Mouse (Mus musculus): Measurements from ENCODE around the gene Ccdc3. TPM values are rescaled to one million over a fixed set of nuclear protein-coding genes. Genes with fewer than 3 reads are reported as not detected.

Gene Ccdc3
- polyA plus RNA-seq, 1 experiment from 2014 or later, result 1.8 TPM

DNA sequence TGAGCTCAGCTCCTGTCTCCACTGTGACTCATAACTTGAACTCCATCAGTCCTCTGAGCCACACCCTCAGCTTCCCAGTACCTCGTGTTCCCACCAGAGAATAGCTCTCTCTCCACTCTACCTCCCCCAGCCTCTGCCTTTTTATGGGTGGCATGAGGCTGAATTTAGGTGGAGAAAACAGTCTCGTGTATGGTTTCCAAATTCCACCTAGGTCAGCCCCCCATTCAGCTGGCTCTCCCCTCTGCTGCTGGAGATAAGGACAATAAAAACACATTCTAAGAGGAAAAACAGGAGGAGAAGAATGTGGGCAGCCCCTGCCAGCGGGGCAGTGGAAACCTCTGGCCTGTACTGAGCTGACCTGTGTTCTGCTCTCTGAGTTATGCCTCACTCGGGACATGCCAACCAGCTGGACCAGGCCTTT, 28.4 kb downstream of the Ccdc3 start:
- H3K27me3 ChIP-seq (ENCODE audit: poor library complexity, severe bottlenecking), result no peaks in the 10 kb centered on the region
- no peak overlapping the region for H3K4me3 ChIP-seq
- H3K36me3 ChIP-seq (replicated peaks), result no peaks in the 10 kb centered on the region
- WGBS, result 78% methylated on average over 4 of the region's 4 CpGs
- H3K4me1 ChIP-seq, result no peaks in the 10 kb centered on the region
- DNase-seq (ENCODE audit: extremely low spot score, low spot score), result no peak
- no peaks in the 10 kb centered on the region for H3K9me3 ChIP-seq
- H3K27ac ChIP-seq, result no peak overlapping the region

DNA sequence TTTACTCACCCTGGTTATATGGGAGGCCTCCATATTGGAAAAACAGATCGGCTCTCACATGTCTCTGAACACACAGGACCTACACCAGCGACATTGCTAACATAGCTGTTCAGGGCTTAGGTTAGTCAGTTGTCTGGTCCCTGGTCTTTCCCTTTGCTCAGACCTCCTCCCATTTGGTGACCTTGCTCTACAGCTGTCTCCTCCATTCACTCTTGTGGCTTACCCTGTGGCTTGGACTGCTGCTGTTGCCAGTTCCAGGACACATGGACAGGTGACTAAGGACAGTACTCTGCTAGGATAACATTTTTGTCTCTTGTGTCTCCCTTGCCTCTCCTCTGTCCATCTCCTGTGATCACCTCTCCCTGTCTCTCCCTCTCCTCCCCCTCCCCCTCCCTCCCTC, 29.2 kb downstream of the Ccdc3 start:
- DNase-seq (ENCODE audit: extremely low spot score, low spot score), result no peak
- H3K27me3 ChIP-seq (ENCODE audit: poor library complexity, severe bottlenecking), result no peaks in the 10 kb centered on the region
- no peaks in the 10 kb centered on the region for H3K36me3 ChIP-seq (replicated peaks)
- no peaks in the 10 kb centered on the region for H3K9me3 ChIP-seq
- H3K27ac ChIP-seq, result no peak overlapping the region
- WGBS, result 90% methylated on average over 2 of the region's 2 CpGs
- no peak overlapping the region for H3K4me3 ChIP-seq
- H3K4me1 ChIP-seq, result no peaks in the 10 kb centered on the region

DNA sequence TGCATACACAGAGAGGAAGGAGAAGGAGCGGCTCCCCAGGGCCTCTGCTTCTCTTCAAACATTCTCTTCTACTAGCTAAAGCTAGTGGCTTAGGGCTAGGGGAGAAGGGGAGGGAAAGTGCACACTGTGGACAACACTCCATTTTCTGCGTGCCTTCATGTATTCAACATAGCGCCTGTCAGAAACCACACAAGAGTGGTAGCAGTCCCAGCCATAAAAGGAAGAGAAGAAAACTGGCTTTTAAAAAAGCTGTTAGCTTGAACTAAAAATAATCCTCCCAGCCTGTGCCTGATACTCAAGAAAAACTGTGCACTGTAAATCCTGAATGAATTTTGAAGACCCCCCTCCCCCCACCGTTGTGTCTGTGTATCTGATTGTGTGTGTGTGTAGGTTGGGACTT, 33.2 kb downstream of the Ccdc3 start:
- DNase-seq (ENCODE audit: extremely low spot score, low spot score), result no peak
- Histone ChIP-seq H3K27ac (no peak overlapping the region), H3K4me3 (no peak overlapping the region), H3K27me3 (ENCODE audit: poor library complexity, severe bottlenecking) (no peaks in the 10 kb centered on the region), H3K4me1 (no peaks in the 10 kb centered on the region), H3K9me3 (no peaks in the 10 kb centered on the region), H3K36me3 (replicated peaks) (no peaks in the 10 kb centered on the region)
- WGBS, result 87% methylated on average over 4 of the region's 4 CpGs

DNA sequence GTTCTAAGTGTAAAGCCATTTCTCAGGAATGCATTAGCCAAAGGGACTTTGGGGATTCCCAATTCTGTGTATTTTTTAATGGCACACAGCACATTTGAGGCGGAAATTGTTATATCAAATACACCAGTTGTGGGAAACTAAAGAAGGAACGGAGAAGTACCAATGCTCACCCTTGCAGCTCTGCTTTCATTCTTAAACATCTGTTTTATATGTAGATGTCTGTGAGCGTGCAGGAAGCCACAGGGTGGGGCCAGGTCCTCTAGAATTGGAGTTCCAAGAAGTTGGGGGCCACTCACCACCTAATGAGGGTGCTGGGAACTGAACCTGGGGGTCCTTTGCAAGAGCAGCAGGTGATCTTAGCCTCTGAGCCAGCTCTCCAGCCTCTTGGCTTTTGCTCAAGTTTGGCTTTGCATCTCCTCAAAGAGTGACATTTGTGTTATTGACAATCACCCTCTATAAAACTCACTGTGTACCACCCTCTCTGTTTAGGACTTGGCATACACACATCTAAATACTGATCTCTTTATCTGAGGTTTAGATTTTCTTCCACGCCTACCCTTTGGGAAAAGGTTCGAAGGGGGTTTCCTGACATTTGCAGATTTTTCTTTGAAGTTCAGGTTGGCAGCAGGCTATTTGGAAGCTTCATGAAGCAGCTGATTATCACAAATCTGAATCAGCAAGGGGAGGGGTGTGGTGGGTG, 33.9 kb downstream of the Ccdc3 start:
- Histone ChIP-seq H3K4me3 (no peak overlapping the region), H3K9me3 (no peaks in the 10 kb centered on the region), H3K36me3 (replicated peaks) (no peaks in the 10 kb centered on the region), H3K27ac (no peak overlapping the region), H3K27me3 (ENCODE audit: poor library complexity, severe bottlenecking) (no peaks in the 10 kb centered on the region), H3K4me1 (no peaks in the 10 kb centered on the region)
- no peak for DNase-seq (ENCODE audit: extremely low spot score, low spot score)
- 75% methylated on average over 5 of the region's 5 CpGs for WGBS

DNA sequence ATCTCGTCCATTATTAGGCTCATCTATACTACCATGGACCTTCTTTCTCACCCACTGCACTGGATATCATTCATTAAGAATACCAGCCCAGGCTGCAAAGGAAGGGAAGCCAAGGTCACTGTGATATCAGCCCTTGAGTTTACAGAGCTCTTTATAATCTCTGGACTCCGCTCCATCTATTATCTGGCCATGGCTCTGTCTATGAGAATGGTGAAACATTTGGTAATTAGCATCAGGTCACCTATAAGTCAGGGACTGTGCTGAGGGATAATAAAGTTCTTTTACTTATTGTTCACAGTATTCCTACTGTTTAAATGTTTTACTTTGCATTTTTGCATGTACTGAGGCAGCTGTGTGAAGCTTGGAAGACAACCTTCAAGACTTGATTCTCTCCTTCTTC, 35.2 kb downstream of the Ccdc3 start:
- Histone ChIP-seq H3K27me3 (ENCODE audit: poor library complexity, severe bottlenecking) (no peaks in the 10 kb centered on the region), H3K4me3 (no peak overlapping the region), H3K27ac (no peak overlapping the region), H3K36me3 (replicated peaks) (no peaks in the 10 kb centered on the region), H3K9me3 (no peaks in the 10 kb centered on the region), H3K4me1 (no peaks in the 10 kb centered on the region)
- no peak for DNase-seq (ENCODE audit: extremely low spot score, low spot score)
- 93% methylated on average over 2 of the region's 2 CpGs for WGBS

DNA sequence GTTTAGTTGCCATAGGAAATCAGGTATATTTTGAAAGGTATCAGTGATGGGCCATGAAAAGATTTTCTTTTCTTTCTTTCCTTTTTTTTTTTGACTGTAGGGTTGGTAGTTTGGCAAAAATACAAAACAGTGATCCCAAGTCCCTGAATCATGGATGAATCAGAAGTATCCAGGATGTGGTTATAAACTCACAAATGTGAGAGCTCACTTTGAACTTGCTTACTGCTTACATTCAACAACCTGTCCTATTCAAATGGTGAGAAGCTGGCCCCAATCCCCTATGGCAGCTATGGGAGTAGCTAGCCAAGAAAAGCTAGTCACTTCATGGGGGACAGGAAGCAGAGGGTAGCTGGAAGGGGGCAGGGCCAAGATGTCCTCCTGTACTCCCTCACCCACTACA, 37.1 kb downstream of the Ccdc3 start:
- Histone ChIP-seq H3K36me3 (replicated peaks) (no peaks in the 10 kb centered on the region), H3K4me3 (no peak overlapping the region), H3K27ac (no peak overlapping the region), H3K27me3 (ENCODE audit: poor library complexity, severe bottlenecking) (no peaks in the 10 kb centered on the region), H3K4me1 (peaks cover 2% of the 10 kb centered on the region), H3K9me3 (no peaks in the 10 kb centered on the region)
- no peak for DNase-seq (ENCODE audit: extremely low spot score, low spot score)

DNA sequence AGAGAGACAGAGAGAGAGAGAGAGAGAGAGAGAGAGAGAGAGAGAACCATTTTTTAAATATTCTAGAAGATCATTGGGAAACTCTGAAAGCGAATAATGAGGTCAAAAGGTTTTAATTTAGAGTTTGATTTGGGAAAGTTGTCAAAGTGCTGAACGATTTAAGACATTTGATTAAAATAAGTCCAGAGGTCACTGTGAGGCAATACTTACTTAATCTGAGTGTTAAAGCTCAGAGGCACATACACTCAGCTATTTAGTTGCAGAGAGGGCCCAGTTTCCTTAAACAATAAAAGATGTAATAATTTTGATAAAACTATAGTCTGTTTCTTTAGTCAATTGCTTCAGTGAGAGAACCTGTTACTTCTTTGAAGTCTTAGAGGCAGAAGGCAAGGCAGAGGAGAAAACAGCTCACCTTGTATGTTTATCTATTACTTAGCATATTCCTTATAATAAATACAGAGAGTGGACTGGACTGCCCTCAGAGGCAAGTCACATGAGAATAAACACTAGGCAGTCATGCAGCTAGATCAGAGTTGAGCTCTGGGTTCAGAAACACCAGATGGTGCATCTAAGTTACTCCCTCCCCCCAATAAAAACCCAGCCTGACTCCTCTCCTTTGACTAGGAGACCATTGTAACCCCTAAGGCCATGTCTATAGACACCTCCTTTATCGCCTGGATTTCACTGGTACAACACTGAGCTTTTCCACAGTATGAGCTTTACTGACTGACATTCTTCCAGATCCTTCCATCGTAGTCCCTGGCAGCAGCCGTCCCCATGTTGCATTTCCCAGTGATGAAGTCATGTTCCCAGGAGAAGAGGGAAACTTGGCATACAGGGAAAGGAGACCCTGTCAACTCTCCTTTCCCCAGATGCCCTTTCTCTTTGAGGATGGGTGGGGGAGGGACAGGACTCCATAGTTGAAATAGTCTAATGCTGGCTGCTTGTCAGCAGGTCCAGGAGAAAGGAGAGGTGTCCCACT, 44.2 kb downstream of the Ccdc3 start:
- no peak overlapping the region for H3K27ac ChIP-seq
- no peaks in the 10 kb centered on the region for H3K27me3 ChIP-seq (ENCODE audit: poor library complexity, severe bottlenecking)
- no peaks in the 10 kb centered on the region for H3K36me3 ChIP-seq (replicated peaks)
- 81% methylated on average over 5 of the region's 5 CpGs for WGBS
- H3K9me3 ChIP-seq, result no peaks in the 10 kb centered on the region
- H3K4me3 ChIP-seq, result no peak overlapping the region
- peaks cover 16% of the 10 kb centered on the region for H3K4me1 ChIP-seq
- no peak for DNase-seq (ENCODE audit: extremely low spot score, low spot score)

DNA sequence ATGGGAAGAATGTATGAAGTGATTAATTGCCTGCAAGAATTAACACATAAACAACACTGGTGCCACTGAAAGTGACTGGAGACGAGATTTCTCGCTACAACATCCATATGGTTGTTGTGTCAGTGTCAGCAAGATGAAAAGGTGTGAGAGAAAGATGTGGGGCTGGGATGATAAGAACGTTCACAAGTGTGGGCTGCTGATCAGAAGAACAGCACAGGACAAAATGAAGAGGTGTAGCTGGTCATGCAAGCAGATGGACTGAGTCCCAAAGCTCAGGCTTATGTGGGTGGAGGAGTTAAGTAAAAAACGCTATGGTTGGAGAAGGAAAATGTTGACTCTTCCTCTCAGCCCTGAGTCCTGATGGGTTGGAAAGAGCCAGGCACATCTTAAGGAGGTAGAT, 46.6 kb downstream of the Ccdc3 start:
- H3K27ac ChIP-seq, result no peak overlapping the region
- WGBS, result 86% methylated on average over 4 of the region's 4 CpGs
- DNase-seq (ENCODE audit: extremely low spot score, low spot score), result no peak

DNA sequence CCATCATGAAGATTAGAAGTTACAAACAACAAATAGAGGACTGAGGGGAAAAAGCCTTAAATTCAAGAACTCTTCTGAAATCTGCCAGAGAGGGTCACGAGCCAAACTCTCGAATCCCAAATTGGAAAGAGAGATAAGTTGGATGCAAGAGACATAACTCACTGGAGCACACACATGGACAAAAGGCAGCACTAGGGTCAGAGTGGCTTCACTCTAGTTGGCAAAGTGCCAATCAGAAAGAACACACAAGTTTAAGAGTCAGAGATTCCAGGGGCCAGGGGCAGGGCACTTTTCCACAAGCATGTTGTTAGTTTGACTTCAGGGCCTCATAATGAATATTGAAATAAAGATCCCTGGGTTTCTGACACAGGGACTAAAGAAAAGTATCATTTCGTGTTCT, 48.1 kb downstream of the Ccdc3 start:
- 92% methylated on average over 3 of the region's 3 CpGs for WGBS
- H3K4me1 ChIP-seq, result peaks cover 6% of the 10 kb centered on the region

More for the DNA sequence above, 46.6 kb downstream of the Ccdc3 start:
- Histone ChIP-seq H3K9me3 (no peaks in the 10 kb centered on the region), H3K4me1 (peaks cover 16% of the 10 kb centered on the region), H3K4me3 (no peak overlapping the region), H3K27me3 (ENCODE audit: poor library complexity, severe bottlenecking) (no peaks in the 10 kb centered on the region), H3K36me3 (replicated peaks) (no peaks in the 10 kb centered on the region)

DNA sequence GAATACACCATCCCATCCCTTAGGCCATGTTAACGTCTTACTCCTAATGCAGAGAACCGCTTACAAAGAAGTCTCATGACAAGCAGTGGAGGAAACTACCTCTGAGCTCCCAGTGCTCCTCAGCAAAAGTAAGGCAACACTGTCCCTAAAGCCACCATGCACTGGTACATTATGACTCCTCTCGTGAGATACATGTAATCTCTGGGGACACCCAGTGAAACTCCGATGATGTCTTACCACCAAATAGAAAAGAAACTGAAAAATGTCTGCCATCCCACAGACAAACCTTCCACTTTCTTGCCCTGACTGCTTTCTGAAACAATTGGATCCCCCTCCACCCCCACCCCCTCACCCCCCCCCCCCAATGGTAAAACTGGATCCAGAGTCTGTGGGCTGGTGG, 54.6 kb downstream of the Ccdc3 start:
- Histone ChIP-seq H3K4me3 (no peak overlapping the region), H3K9me3 (no peaks in the 10 kb centered on the region), H3K27ac (no peak overlapping the region), H3K36me3 (replicated peaks) (no peaks in the 10 kb centered on the region), H3K4me1 (no peaks in the 10 kb centered on the region), H3K27me3 (ENCODE audit: poor library complexity, severe bottlenecking) (no peaks in the 10 kb centered on the region)
- 90% methylated on average over 4 of the region's 4 CpGs for WGBS
- DNase-seq (ENCODE audit: extremely low spot score, low spot score), result no peak

More for the DNA sequence above, 48.1 kb downstream of the Ccdc3 start:
- Histone ChIP-seq H3K36me3 (replicated peaks) (no peaks in the 10 kb centered on the region), H3K27ac (no peak overlapping the region), H3K4me3 (no peak overlapping the region), H3K27me3 (ENCODE audit: poor library complexity, severe bottlenecking) (no peaks in the 10 kb centered on the region), H3K9me3 (no peaks in the 10 kb centered on the region)
- DNase-seq (ENCODE audit: extremely low spot score, low spot score), result no peak

DNA sequence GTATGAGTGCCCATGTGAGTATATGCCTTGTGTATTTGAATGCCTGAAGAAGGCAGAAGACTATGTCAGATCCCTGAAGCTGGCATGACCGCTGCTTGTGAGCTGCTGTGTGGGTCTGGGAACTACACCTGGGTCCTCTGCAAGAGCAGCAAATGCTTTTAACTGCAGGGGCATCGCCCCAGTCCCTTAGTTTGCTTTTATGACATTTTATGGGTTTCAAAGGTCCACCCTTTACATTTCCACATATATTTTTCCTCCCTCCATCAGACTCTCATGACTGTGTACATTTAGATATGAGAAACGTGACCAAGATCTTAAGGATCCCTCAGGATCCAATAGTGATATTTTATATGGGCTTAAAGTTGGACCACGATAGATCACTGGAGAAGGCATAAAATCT, 55.5 kb downstream of the Ccdc3 start:
- H3K9me3 ChIP-seq, result no peaks in the 10 kb centered on the region
- DNase-seq (ENCODE audit: extremely low spot score, low spot score), result no peak
- no peak overlapping the region for H3K27ac ChIP-seq
- no peaks in the 10 kb centered on the region for H3K4me1 ChIP-seq
- H3K4me3 ChIP-seq, result no peak overlapping the region
- no peaks in the 10 kb centered on the region for H3K27me3 ChIP-seq (ENCODE audit: poor library complexity, severe bottlenecking)
- no peaks in the 10 kb centered on the region for H3K36me3 ChIP-seq (replicated peaks)
- WGBS, result 81% methylated on average over 4 of the region's 4 CpGs

DNA sequence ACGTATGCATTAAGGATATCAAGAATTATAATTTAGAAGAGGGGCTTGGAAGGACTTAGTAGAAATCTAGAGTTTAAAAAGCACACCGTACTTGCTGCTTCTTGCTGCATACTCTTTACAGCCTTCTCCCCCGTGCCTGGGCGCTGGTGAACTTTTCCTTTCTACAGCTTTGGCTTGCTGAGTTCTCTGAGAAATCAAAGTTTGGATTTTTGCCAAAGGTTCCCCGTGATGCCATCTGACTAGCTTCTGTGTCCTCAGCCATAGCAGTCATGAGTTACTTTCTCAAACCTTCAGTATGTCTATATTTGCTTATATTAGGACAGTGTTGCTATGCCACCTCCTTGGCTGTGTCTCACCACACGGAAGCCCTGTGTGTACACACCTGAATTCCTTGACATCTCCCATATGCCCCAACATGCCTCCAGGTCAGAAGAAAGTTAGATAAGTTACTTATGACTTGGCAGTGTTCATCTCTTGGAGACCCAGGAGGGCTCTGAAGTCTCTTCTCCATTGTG, 57.2 kb downstream of the Ccdc3 start:
- no peak overlapping the region for H3K27ac ChIP-seq
- H3K4me3 ChIP-seq, result no peak overlapping the region
- H3K4me1 ChIP-seq, result no peaks in the 10 kb centered on the region
- H3K36me3 ChIP-seq (replicated peaks), result no peaks in the 10 kb centered on the region
- no peaks in the 10 kb centered on the region for H3K9me3 ChIP-seq
- 89% methylated on average over 6 of the region's 6 CpGs for WGBS
- no peak for DNase-seq (ENCODE audit: extremely low spot score, low spot score)
- no peaks in the 10 kb centered on the region for H3K27me3 ChIP-seq (ENCODE audit: poor library complexity, severe bottlenecking)

DNA sequence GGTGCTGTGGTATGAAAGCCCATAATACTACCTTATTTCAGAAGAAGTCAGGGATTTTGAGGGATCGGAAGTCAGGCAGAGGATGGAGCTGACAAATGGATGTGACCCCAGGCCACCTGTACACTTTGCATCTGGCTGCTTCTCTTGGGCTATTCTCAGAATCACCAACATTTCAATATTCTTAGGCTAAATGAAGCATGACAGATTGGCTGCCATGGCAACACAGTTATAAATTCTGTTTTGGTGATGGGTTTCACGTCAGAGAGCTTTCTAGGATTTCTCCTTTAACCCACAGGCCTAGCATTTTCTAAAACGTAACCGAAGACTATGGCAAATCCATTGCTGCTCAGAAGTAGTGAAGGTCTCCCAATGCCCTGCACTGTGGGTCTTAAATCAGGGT, 59.9 kb downstream of the Ccdc3 start:
- DNase-seq (ENCODE audit: extremely low spot score, low spot score), result no peak
- H3K27ac ChIP-seq, result no peak overlapping the region
- H3K4me3 ChIP-seq, result no peak overlapping the region
- 90% methylated on average over 4 of the region's 4 CpGs for WGBS
- H3K9me3 ChIP-seq, result no peaks in the 10 kb centered on the region
- H3K27me3 ChIP-seq (ENCODE audit: poor library complexity, severe bottlenecking), result no peaks in the 10 kb centered on the region
- no peaks in the 10 kb centered on the region for H3K36me3 ChIP-seq (replicated peaks)
- no peaks in the 10 kb centered on the region for H3K4me1 ChIP-seq
